Mouse (Mus musculus): ENCODE results near the gene Zfp941. TPM values are rescaled to one million over a fixed set of nuclear protein-coding genes. Genes with fewer than 3 reads are reported as not detected.

Zfp941 gene
- polyA plus RNA-seq, 1 experiment from 2014 or later = 0.43 TPM

DNA sequence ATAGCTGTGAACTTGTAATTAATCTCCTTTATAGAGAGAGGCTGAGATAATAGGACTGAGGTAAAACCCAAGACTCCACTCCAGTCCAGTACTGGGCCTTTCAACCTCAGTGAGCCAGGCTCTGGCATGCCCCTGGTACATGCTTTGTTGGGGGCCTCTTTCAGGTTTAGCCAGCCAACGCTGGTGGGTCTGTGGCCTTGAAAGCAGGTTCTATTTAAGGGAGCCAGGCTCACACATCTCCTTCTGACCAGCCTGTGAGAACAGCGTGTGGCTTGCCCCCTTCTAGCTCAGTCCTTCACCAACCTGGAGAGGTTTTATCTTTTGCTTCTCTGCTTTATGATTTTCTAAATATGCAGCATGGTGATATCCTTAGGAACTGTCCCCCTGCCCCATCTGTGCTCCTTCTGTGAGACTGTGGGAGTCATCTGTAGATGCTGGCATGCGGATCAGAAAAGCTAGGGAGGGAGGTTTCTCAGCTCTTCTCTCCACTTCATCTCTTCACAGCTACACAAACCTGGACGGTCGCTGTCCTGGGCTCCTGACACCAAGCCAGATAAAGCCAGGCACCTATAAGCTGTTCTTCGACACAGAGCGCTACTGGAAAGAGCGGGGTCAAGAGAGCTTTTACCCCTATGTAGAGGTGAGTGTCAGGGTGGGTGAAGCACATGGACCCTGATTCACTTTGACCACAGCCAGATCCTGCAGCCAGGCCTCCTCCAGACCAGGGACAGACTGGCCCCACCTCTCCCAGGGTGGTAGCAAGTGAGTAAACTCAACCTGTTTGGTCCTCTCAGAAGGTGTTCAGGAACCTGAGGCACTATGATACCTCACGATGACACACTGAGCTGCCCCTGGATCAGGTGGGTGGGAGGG lies 14.5 kb upstream of the Zfp941 start:
- Histone ChIP-seq H3K36me3 (no peaks in the 10 kb centered on the region), H3K4me3 (no peak overlapping the region), H3K4me1 (peaks cover 9% of the 10 kb centered on the region), H3K27ac (no peak overlapping the region), H3K27me3 (replicated peaks) (peaks cover 55% of the 10 kb centered on the region), H3K9ac (no peak overlapping the region), H3K9me3 (replicated peaks) (no peaks in the 10 kb centered on the region), H3K4me2 (no peak overlapping the region)
- no peak for ATAC-seq
- WGBS (ENCODE audit: insufficient replicate concordance) = 74% methylated on average over 9 of the region's 9 CpGs

- ATAC-seq = peak; percentile 24; the same call in 1 of the 2 replicates
- Histone ChIP-seq H3K4me2 (peak overlapping the region; percentile 33; the same call in 1 of the 2 replicates), H3K4me1 (peaks cover 9% of the 10 kb centered on the region), H3K27ac (no peak overlapping the region), H3K9me3 (replicated peaks) (no peaks in the 10 kb centered on the region), H3K36me3 (no peaks in the 10 kb centered on the region), H3K27me3 (replicated peaks) (peaks cover 48% of the 10 kb centered on the region), H3K4me3 (no peak overlapping the region), H3K9ac (no peak overlapping the region)
- 57% methylated on average over 2 of the region's 2 CpGs for WGBS (ENCODE audit: insufficient replicate concordance)
Observed at GRCm38 (mm10) chr7:140835758-140836087, 13.7 kb upstream of the Zfp941 start.

GRCm38 (mm10) chr7:140834968-140835757 lies 13.2 kb upstream of the Zfp941 start, which contains the start of gene Urah:
TSS of gene Urah (plus strand) at chr7:140835018.
- Histone ChIP-seq H3K9ac (no peak within 1 kb of the TSS), H3K27me3 (replicated peaks) (peaks cover 43% of the 10 kb centered on the region), H3K4me2 (peak within 1 kb of the TSS; percentile 33), H3K36me3 (no peaks in the 10 kb centered on the region), H3K4me3 (no peak within 1 kb of the TSS), H3K9me3 (replicated peaks) (no peaks in the 10 kb centered on the region), H3K27ac (no peak within 1 kb of the TSS), H3K4me1 (peaks cover 9% of the 10 kb centered on the region)
- WGBS (ENCODE audit: insufficient replicate concordance) = 43% methylated on average over 20 of the region's 20 CpGs
- ATAC-seq = peak; percentile 62

DNA sequence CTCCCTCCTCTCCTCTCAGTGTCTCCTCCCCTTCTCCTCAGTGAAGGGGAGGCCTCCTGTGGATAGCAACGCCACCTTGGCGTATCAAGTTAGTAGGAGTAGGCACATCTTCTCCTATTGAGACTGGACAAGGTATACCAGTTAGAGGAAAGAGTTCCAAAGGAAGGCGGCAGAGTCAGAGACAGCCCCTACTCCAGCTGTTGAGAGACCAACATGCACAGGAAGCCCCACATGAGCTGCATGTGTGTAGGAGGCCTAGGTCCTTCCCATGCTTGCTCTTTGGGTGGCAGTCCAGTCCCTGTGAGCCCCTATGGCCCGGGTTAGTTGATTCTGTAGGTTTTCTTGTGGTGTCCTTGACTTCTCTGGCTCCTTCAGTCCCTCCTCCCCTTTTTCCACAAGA lies 11.4 kb upstream of the Zfp941 start:
- H3K27me3 ChIP-seq (replicated peaks) = peaks cover 27% of the 10 kb centered on the region
- H3K9ac ChIP-seq = no peak overlapping the region
- WGBS (ENCODE audit: insufficient replicate concordance) = 68% methylated on average over 4 of the region's 4 CpGs
- H3K4me1 ChIP-seq = peaks cover 9% of the 10 kb centered on the region
- H3K36me3 ChIP-seq = no peaks in the 10 kb centered on the region
- no peak overlapping the region for H3K4me2 ChIP-seq
- no peak for ATAC-seq
- H3K9me3 ChIP-seq (replicated peaks) = no peaks in the 10 kb centered on the region
- H3K27ac ChIP-seq = no peak overlapping the region
- no peak overlapping the region for H3K4me3 ChIP-seq

DNA sequence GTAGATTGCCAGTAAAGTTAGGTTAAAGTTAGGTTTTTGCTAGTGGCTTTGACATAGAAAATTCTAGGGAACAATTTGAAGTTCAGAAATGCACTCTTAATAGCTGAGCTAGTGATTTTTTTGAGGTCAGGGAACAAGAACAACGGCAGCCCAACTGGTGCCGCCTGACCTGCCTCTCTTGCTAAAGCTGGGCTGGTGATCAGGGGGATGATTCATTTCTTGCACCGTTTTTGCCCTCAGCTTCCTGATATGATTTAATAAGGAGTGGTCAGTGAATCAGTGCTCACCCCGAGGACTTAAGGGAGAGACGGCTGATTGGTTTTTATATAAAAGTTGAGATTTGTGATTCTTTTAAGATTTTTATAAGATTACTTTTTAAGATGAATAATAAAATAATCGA lies 9.5 kb upstream of the Zfp941 start:
- no peaks in the 10 kb centered on the region for H3K9me3 ChIP-seq (replicated peaks)
- no peak overlapping the region for H3K27ac ChIP-seq
- no peak overlapping the region for H3K4me2 ChIP-seq
- 52% methylated on average over 6 of the region's 6 CpGs for WGBS (ENCODE audit: insufficient replicate concordance)
- peaks cover 13% of the 10 kb centered on the region for H3K27me3 ChIP-seq (replicated peaks)
- no peaks in the 10 kb centered on the region for H3K36me3 ChIP-seq
- peaks cover 9% of the 10 kb centered on the region for H3K4me1 ChIP-seq
- ATAC-seq = no peak
- no peak overlapping the region for H3K9ac ChIP-seq
- H3K4me3 ChIP-seq = no peak overlapping the region

GRCm38 (mm10) chr7:140828171-140828881 lies 6.3 kb upstream of the Zfp941 start:
- 23% methylated on average over 8 of the region's 8 CpGs for WGBS (ENCODE audit: insufficient replicate concordance)
- no peak for ATAC-seq
- Histone ChIP-seq H3K4me1 (no peaks in the 10 kb centered on the region), H3K27me3 (replicated peaks) (peaks cover 7% of the 10 kb centered on the region), H3K27ac (no peak overlapping the region), H3K4me2 (no peak overlapping the region), H3K4me3 (no peak overlapping the region), H3K9ac (no peak overlapping the region), H3K36me3 (no peaks in the 10 kb centered on the region), H3K9me3 (replicated peaks) (no peaks in the 10 kb centered on the region)

GRCm38 (mm10) chr7:140822731-140823130 lies 753 bp upstream of the Zfp941 start:
- H3K4me3 ChIP-seq = no peak overlapping the region
- ATAC-seq = no peak
- H3K4me1 ChIP-seq = 0 out of 2 replicates have a peak, but pooled peaks cover 9% of the 10 kb centered on the region
- H3K4me2 ChIP-seq = no peak overlapping the region
- H3K27me3 ChIP-seq (replicated peaks) = peaks cover 7% of the 10 kb centered on the region; the same call in 1 of the 2 replicates
- H3K9ac ChIP-seq = no peak overlapping the region
- H3K36me3 ChIP-seq = no peaks in the 10 kb centered on the region
- no peaks in the 10 kb centered on the region for H3K9me3 ChIP-seq (replicated peaks)
- no peak overlapping the region for H3K27ac ChIP-seq
- WGBS (ENCODE audit: insufficient replicate concordance) = 73% methylated on average over 4 of the region's 4 CpGs

DNA sequence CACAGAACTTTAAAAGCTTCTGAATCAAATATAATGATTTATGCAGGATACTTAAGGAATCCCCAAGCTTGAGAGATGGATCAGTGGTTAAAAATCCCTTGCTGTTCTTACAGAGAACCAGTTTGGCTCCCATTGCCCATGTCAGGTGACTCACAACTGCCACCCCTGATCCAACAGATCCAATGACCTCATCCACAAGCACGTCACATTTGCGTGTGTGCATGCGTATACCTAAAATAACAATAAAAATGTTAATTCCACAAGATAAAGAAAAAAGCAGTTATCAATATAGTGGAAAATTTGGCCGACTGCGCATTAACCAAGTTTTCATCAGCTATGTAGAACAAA lies 699 bp downstream of the Zfp941 start:
- 58% methylated on average over 5 of the region's 5 CpGs for WGBS (ENCODE audit: insufficient replicate concordance)
- H3K4me2 ChIP-seq = peak overlapping the region; percentile 64
- 0 out of 2 replicates have a peak, but pooled peaks cover 7% of the 10 kb centered on the region for H3K27me3 ChIP-seq (replicated peaks)
- no peak overlapping the region for H3K27ac ChIP-seq
- ATAC-seq = no peak
- H3K4me3 ChIP-seq = peak overlapping the region; percentile 41
- 0 out of 2 replicates have a peak overlapping the region, but pooled peaks have one; percentile 9 for H3K9ac ChIP-seq
- no peaks in the 10 kb centered on the region for H3K9me3 ChIP-seq (replicated peaks)
- H3K36me3 ChIP-seq = no peaks in the 10 kb centered on the region
- H3K4me1 ChIP-seq = 0 out of 2 replicates have a peak, but pooled peaks cover 9% of the 10 kb centered on the region

- Histone ChIP-seq H3K9me3 (replicated peaks) (no peaks in the 10 kb centered on the region), H3K27ac (no peak overlapping the region), H3K9ac (no peak overlapping the region), H3K4me2 (no peak overlapping the region), H3K36me3 (no peaks in the 10 kb centered on the region), H3K4me3 (no peak overlapping the region), H3K4me1 (0 out of 2 replicates have a peak, but pooled peaks cover 9% of the 10 kb centered on the region), H3K27me3 (replicated peaks) (0 out of 2 replicates have a peak, but pooled peaks cover 7% of the 10 kb centered on the region)
- no peak for ATAC-seq
- WGBS (ENCODE audit: insufficient replicate concordance) = 60% methylated on average over 4 of the region's 4 CpGs
Observed at GRCm38 (mm10) chr7:140820173-140820572, 1.8 kb downstream of the Zfp941 start.

- Histone ChIP-seq H3K36me3 (no peaks in the 10 kb centered on the region), H3K9me3 (replicated peaks) (no peaks in the 10 kb centered on the region), H3K4me1 (no peaks in the 10 kb centered on the region), H3K4me2 (no peak overlapping the region), H3K27me3 (replicated peaks) (no peaks in the 10 kb centered on the region), H3K27ac (no peak overlapping the region), H3K9ac (no peak overlapping the region), H3K4me3 (no peak overlapping the region)
- no peak for ATAC-seq
- 79% methylated on average over 12 of the region's 12 CpGs for WGBS (ENCODE audit: insufficient replicate concordance)
Observed at GRCm38 (mm10) chr7:140812850-140813249, 9.1 kb downstream of the Zfp941 start.

DNA sequence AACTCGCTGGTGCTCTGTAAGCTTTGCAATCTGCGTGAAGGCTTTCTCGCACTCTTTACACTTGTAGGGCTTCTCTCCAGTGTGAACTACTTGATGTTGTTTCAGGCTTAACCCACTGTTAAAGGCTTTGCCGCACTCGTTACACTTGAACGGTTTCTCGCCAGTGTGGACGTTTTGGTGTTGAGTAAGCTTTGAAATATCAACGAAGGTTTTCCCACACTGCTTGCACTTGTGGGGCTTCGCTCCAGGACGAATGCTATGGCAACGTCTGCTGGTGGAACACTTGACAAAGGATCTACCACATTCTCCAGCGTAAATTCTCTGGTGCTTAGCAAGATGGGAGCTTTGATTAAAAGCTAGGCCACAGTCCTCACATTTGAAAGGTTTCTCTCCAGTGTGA lies 10.3 kb downstream of the Zfp941 start:
- no peak overlapping the region for H3K4me2 ChIP-seq

More for the DNA sequence above, 10.3 kb downstream of the Zfp941 start:
- Histone ChIP-seq H3K9ac (no peak overlapping the region), H3K9me3 (replicated peaks) (no peaks in the 10 kb centered on the region), H3K4me3 (no peak overlapping the region), H3K27me3 (replicated peaks) (no peaks in the 10 kb centered on the region), H3K36me3 (no peaks in the 10 kb centered on the region), H3K27ac (no peak overlapping the region), H3K4me1 (no peaks in the 10 kb centered on the region)
- 79% methylated on average over 13 of the region's 13 CpGs for WGBS (ENCODE audit: insufficient replicate concordance)
- ATAC-seq = no peak

All from liver, embryonic 12.5 days (tissue).